Mouse (Mus musculus) limb, embryonic 15.5 days (tissue): Measurements from ENCODE around the gene Nt5dc2. TPM values are rescaled to one million over a fixed set of nuclear protein-coding genes. Genes with fewer than 3 reads are reported as not detected.

Source experiments
- ATAC-seq: fragments of 200-750 bp; cut with Nextera tagmentation; 2 replicates; pipeline ENCODE4 v1.8.0; 2017; ENCODE audit warnings: low read depth, moderate TSS enrichment; ENCODE audit not compliant: insufficient number of reproducible peaks, low FRiP score, low TSS enrichment
- H3K27ac ChIP-seq: fragments of 300-500 bp; sonication (generic); 2 replicates; pipeline ENCODE4 v1.5.1; 2015; ENCODE audit warnings: moderate library complexity, mild to moderate bottlenecking, inconsistent platforms
- H3K27me3 ChIP-seq: fragments of 300-500 bp; sonication (generic); 2 replicates; pipeline ENCODE4 v1.6.1; 2015; ENCODE audit warnings: inconsistent platforms
- H3K36me3 ChIP-seq: fragments of 300-500 bp; sonication (generic); 2 replicates; pipeline ENCODE4 v1.6.1; 2015; ENCODE audit warnings: inconsistent platforms
- H3K4me1 ChIP-seq: fragments of 300-500 bp; sonication (generic); 2 replicates; pipeline ENCODE4 v1.6.1; 2015; ENCODE audit warnings: inconsistent platforms
- H3K4me2 ChIP-seq: fragments of 300-500 bp; sonication (generic); 2 replicates; pipeline ENCODE4 v1.6.1; 2015; ENCODE audit warnings: mild to moderate bottlenecking, inconsistent platforms
- H3K4me3 ChIP-seq: fragments of 300-500 bp; sonication (generic); 2 replicates; pipeline ENCODE4 v1.5.1; 2015; ENCODE audit warnings: mild to moderate bottlenecking, inconsistent platforms
- H3K9ac ChIP-seq: fragments of 300-500 bp; sonication (generic); 2 replicates; pipeline ENCODE4 v1.6.1; 2015; ENCODE audit warnings: inconsistent platforms
- H3K9me3 ChIP-seq: fragments of 300-500 bp; sonication (generic); 2 replicates; pipeline ENCODE4 v1.6.1; 2016; ENCODE audit warnings: inconsistent platforms
- WGBS: fragments of 180-500 bp; shearing (Covaris S2); methylation state at CpG from one replicate; pipeline ENCODE4 v1.1.7; 2015; 5-methylcytosine and 5-hydroxymethylcytosine counted together
- polyA plus RNA-seq: library from polyadenylated mRNA; unstranded; fragments of >200 nt; fragmentation: Nextera tagmentation; extraction: Ambion mirVana; gene quantifications from 2 replicates; pipeline ENCODE4 v1.2.1, GENCODE M21; 2015

Nt5dc2 gene
- polyA plus RNA-seq, 1 experiment from 2014 or later, result 336 TPM

GRCm38 (mm10) chr14:31126826-31127225, 4.0 kb upstream of the Nt5dc2 start:
- H3K4me3 ChIP-seq, result no peak overlapping the region
- H3K36me3 ChIP-seq, result peaks cover 12% of the 10 kb centered on the region
- H3K27ac ChIP-seq, result no peak overlapping the region
- H3K9ac ChIP-seq, result no peak overlapping the region
- 93% methylated on average over 8 of the region's 8 CpGs for WGBS
- no peak for ATAC-seq
- peaks cover 40% of the 10 kb centered on the region for H3K4me1 ChIP-seq
- no peaks in the 10 kb centered on the region for H3K27me3 ChIP-seq
- H3K9me3 ChIP-seq, result no peaks in the 10 kb centered on the region
- 0 out of 2 replicates have a peak overlapping the region, but pooled peaks have one; percentile 3 for H3K4me2 ChIP-seq

- peak overlapping the region; percentile 84 for H3K27ac ChIP-seq
- ATAC-seq, result no peak
- no peaks in the 10 kb centered on the region for H3K27me3 ChIP-seq
- H3K4me3 ChIP-seq, result peak overlapping the region; percentile 66
- H3K4me1 ChIP-seq, result peaks cover 55% of the 10 kb centered on the region
- under 1% methylated on average over 23 of the region's 23 CpGs for WGBS
- no peaks in the 10 kb centered on the region for H3K9me3 ChIP-seq
- H3K36me3 ChIP-seq, result peaks cover 9% of the 10 kb centered on the region
- peak overlapping the region; percentile 67 for H3K9ac ChIP-seq
- peak overlapping the region; percentile 69 for H3K4me2 ChIP-seq
Observed at GRCm38 (mm10) chr14:31128101-31128825, 2.6 kb upstream of the Nt5dc2 start.

- Histone ChIP-seq H3K36me3 (peaks cover 3% of the 10 kb centered on the region), H3K27me3 (no peaks in the 10 kb centered on the region), H3K4me3 (peak within 1 kb of the TSS; percentile 66), H3K4me2 (peak within 1 kb of the TSS; percentile 69), H3K9ac (peak within 1 kb of the TSS; percentile 67), H3K9me3 (no peaks in the 10 kb centered on the region), H3K4me1 (peaks cover 60% of the 10 kb centered on the region), H3K27ac (peak within 1 kb of the TSS; percentile 90)
- peak; percentile 95 for ATAC-seq
- whole genome bisulfite sequencing, result under 1% methylated on average over 33 of the region's 33 CpGs
Observed at GRCm38 (mm10) chr14:31128826-31129219, 2.0 kb upstream of the Nt5dc2 start, which contains the start of gene Smim4. Smim4 (minus strand) TSS chr14:31128956.

- H3K36me3 ChIP-seq, result peaks cover 2% of the 10 kb centered on the region; the same call in 1 of the 2 replicates
- H3K9ac ChIP-seq, result no peak overlapping the region
- peak overlapping the region; percentile 90 for H3K27ac ChIP-seq
- H3K4me2 ChIP-seq, result peak overlapping the region; percentile 69
- peaks cover 67% of the 10 kb centered on the region for H3K4me1 ChIP-seq
- H3K4me3 ChIP-seq, result peak overlapping the region; percentile 66
- no peaks in the 10 kb centered on the region for H3K9me3 ChIP-seq
- H3K27me3 ChIP-seq, result no peaks in the 10 kb centered on the region
- WGBS, result 63% methylated on average over 15 of the region's 15 CpGs
- no peak for ATAC-seq
Observed at GRCm38 (mm10) chr14:31129326-31130235, 1.3 kb upstream of the Nt5dc2 start.

GRCm38 (mm10) chr14:31131272-31131821, 494 bp downstream of the Nt5dc2 start:
- Histone ChIP-seq H3K27ac (peak overlapping the region; percentile 90), H3K27me3 (no peaks in the 10 kb centered on the region), H3K36me3 (peaks cover 19% of the 10 kb centered on the region), H3K9me3 (no peaks in the 10 kb centered on the region), H3K4me1 (peaks cover 58% of the 10 kb centered on the region), H3K4me3 (peak overlapping the region; percentile 60), H3K9ac (peak overlapping the region; percentile 73), H3K4me2 (peak overlapping the region; percentile 57)
- no peak for ATAC-seq
- WGBS, result under 1% methylated on average over 43 of the region's 43 CpGs

- 8% methylated on average over 6 of the region's 6 CpGs for WGBS
- no peaks in the 10 kb centered on the region for H3K27me3 ChIP-seq
- no peak for ATAC-seq
- no peaks in the 10 kb centered on the region for H3K9me3 ChIP-seq
- peak overlapping the region; percentile 60 for H3K4me3 ChIP-seq
- H3K4me2 ChIP-seq, result peak overlapping the region; percentile 57
- peak overlapping the region; percentile 87; the same call in 1 of the 2 replicates for H3K27ac ChIP-seq
- peak overlapping the region; percentile 73 for H3K9ac ChIP-seq
- H3K36me3 ChIP-seq, result peaks cover 24% of the 10 kb centered on the region
- H3K4me1 ChIP-seq, result peaks cover 52% of the 10 kb centered on the region
Observed at GRCm38 (mm10) chr14:31132031-31132430, 1.2 kb downstream of the Nt5dc2 start.

- 75% methylated on average over 7 of the region's 7 CpGs for WGBS
- no peaks in the 10 kb centered on the region for H3K27me3 ChIP-seq
- no peaks in the 10 kb centered on the region for H3K9me3 ChIP-seq
- peak overlapping the region; percentile 57 for H3K4me2 ChIP-seq
- H3K9ac ChIP-seq, result 0 out of 2 replicates have a peak overlapping the region, but pooled peaks have one; percentile 12
- H3K36me3 ChIP-seq, result peaks cover 29% of the 10 kb centered on the region
- peak overlapping the region; percentile 60 for H3K4me3 ChIP-seq
- ATAC-seq, result no peak
- H3K4me1 ChIP-seq, result peaks cover 47% of the 10 kb centered on the region
- H3K27ac ChIP-seq, result peak overlapping the region; percentile 87
Observed at GRCm38 (mm10) chr14:31132491-31132975, 1.7 kb downstream of the Nt5dc2 start.

- H3K9me3 ChIP-seq, result no peaks in the 10 kb centered on the region
- peak overlapping the region; percentile 57 for H3K4me2 ChIP-seq
- peaks cover 51% of the 10 kb centered on the region for H3K4me1 ChIP-seq
- WGBS, result 34% methylated on average over 11 of the region's 11 CpGs
- no peaks in the 10 kb centered on the region for H3K27me3 ChIP-seq
- no peak overlapping the region for H3K9ac ChIP-seq
- peak overlapping the region; percentile 87 for H3K27ac ChIP-seq
- no peak for ATAC-seq
- peak overlapping the region; percentile 60 for H3K4me3 ChIP-seq
- H3K36me3 ChIP-seq, result peaks cover 35% of the 10 kb centered on the region
Observed at GRCm38 (mm10) chr14:31133023-31133665, 2.3 kb downstream of the Nt5dc2 start.

- Histone ChIP-seq H3K4me3 (no peak overlapping the region), H3K9me3 (no peaks in the 10 kb centered on the region), H3K27ac (peak overlapping the region; percentile 87), H3K4me1 (peaks cover 51% of the 10 kb centered on the region), H3K27me3 (no peaks in the 10 kb centered on the region), H3K4me2 (peak overlapping the region; percentile 57), H3K9ac (no peak overlapping the region), H3K36me3 (peaks cover 47% of the 10 kb centered on the region)
- 68% methylated on average over 25 of the region's 25 CpGs for WGBS
- ATAC-seq, result no peak
Observed at GRCm38 (mm10) chr14:31134015-31135000, 3.5 kb downstream of the Nt5dc2 start.
